Mouse (Mus musculus) inflammation-experienced regulatory T-cells (primary cell): ENCODE measurements around the gene Tas2r121. TPM values are rescaled to one million over a fixed set of nuclear protein-coding genes. Genes with fewer than 3 reads are reported as not detected.

Source experiments
- polyA plus RNA-seq, 2 experiments: library from polyadenylated mRNA; unstranded; fragments of 100-300 nt; shearing (Covaris generic); gene quantifications; one replicate each; pipeline ENCODE4 v1.2.1; 2017

Gene Tas2r121
- not detected for polyA plus RNA-seq

GRCm38 (mm10) chr6:132700907-132701306 lies at the start of gene Tas2r121:
Gene Tas2r121 (minus strand): TSS chr6:132701007.

GRCm38 (mm10) chr6:132737935-132738334 lies 37.1 kb upstream of the Tas2r121 start, which contains the start of gene Tas2r115:
Gene Tas2r115 (minus strand): TSS chr6:132738035.

DNA sequence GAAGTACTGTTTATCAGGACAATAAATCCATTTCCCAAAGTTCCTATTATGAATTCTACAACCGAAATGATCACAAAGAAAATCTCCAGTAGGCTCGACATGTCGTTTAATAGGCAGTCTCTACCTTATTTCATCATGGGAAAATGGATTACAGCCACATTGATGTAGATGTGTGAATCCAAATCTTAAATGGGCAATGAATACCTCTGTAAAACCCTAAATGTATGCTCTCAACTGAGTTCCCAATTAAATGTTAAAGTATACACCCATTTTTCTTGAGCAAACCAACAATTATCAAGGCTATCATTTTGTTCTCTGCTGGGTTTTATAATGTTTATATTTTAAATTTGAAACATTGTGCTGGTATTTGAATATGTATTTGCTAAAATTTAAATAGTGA lies 11.0 kb upstream of the Tas2r121 start, which contains the start of gene Tas2r122:
TSS of gene Tas2r122 (minus strand) at position 101 of the 400 bp plus-strand sequence.

GRCm38 (mm10) chr6:132656653-132657052 lies 44.2 kb downstream of the Tas2r121 start, which contains the start of gene Tas2r120:
Gene Tas2r120 (plus strand): TSS chr6:132656953.

DNA sequence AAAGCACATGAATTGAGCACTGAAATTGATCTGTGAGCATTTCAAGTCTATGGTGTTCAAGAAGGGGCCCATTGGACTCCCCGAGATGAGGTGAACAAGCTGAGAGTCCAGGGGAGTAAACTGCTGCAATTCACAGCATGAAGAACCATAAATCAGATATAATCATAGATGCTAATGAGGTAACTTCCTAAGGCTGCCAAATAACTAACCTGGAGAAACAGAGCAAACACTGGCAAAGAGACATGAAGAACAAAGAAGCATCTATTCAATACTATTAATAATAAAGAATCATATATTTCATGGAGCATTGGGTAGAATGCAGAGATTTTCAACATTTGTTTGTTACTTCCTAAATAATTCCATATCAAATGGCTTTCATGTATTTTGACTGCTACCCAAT lies 49.4 kb downstream of the Tas2r121 start, which contains the start of gene A630073D07Rik:
TSS of gene A630073D07Rik (minus strand) at position 101 of the 400 bp plus-strand sequence.

Other genes starting within 250 kb of the Tas2r121 start
- not detected for gene Prh1, start 131.2 kb downstream of the Tas2r121 start, polyA plus RNA-seq
- gene Prp2, start 105.1 kb downstream of the Tas2r121 start, polyA plus RNA-seq: not detected
- gene A630073D07Rik, start 49.5 kb downstream of the Tas2r121 start, polyA plus RNA-seq: 1 to 10 TPM in 1 of 2 experiments, not detected in 1; 1.8 TPM
- not detected for gene Tas2r120, start 44.1 kb downstream of the Tas2r121 start, polyA plus RNA-seq
- under 1 TPM in 1 of 2 experiments, not detected in 1; 0.23 TPM for gene Tas2r122, start 10.9 kb upstream of the Tas2r121 start, polyA plus RNA-seq
- gene Tas2r115, start 37.0 kb upstream of the Tas2r121 start, polyA plus RNA-seq: not detected
- gene Tas2r124, start 53.7 kb upstream of the Tas2r121 start, polyA plus RNA-seq: not detected
- gene Tas2r102, start 61.1 kb upstream of the Tas2r121 start, polyA plus RNA-seq: not detected
- gene Tas2r136, start 77.2 kb upstream of the Tas2r121 start, polyA plus RNA-seq: not detected
- under 1 TPM in 1 of 2 experiments, not detected in 1; 0.73 TPM for gene Tas2r117, start 101.8 kb upstream of the Tas2r121 start, polyA plus RNA-seq
- not detected for gene Tas2r123, start 146.1 kb upstream of the Tas2r121 start, polyA plus RNA-seq
- not detected for gene Tas2r116, start 154.4 kb upstream of the Tas2r121 start, polyA plus RNA-seq
- gene Tas2r110, start 167.0 kb upstream of the Tas2r121 start, polyA plus RNA-seq: not detected
- not detected for gene Tas2r113, start 192.0 kb upstream of the Tas2r121 start, polyA plus RNA-seq
- not detected for gene Tas2r125, start 208.6 kb upstream of the Tas2r121 start, polyA plus RNA-seq